Mouse (Mus musculus): ENCODE measurements at regions not wholly inside any gene's neighbourhood (a gene's known extent, or its start where the extent isn't known, plus 50 kb on each side); places are given as distances from the start of the nearest gene placed in this dataset.

- peak; percentile 75 to 80 for DNase-seq
Measured at GRCm38 (mm10) chr4:38224512-38224911, 1225.6 kb upstream of the 1700009N14Rik start.

Data from cerebellum, postnatal 14 days (tissue).